Mouse (Mus musculus) cortical plate, adult 2 months (tissue): Measurements from ENCODE around the gene Vsnl1.

Source experiments
- CTCF ChIP-seq: fragments of 200-500 bp; IDR thresholded peaks from 2 replicates; pipeline ENCODE4 v1.5.1; 2011; ENCODE audit warnings: mild to moderate bottlenecking, control low read depth, low read length; ENCODE audit not compliant: insufficient read depth; ENCODE audit errors: extremely low read depth
- POLR2A ChIP-seq: fragments of 200-500 bp; IDR thresholded peaks from 2 replicates; pipeline ENCODE4 v1.6.1; 2011; ENCODE audit warnings: mild to moderate bottlenecking, low read length, control low read depth; ENCODE audit not compliant: insufficient read depth; ENCODE audit errors: extremely low read depth

DNA sequence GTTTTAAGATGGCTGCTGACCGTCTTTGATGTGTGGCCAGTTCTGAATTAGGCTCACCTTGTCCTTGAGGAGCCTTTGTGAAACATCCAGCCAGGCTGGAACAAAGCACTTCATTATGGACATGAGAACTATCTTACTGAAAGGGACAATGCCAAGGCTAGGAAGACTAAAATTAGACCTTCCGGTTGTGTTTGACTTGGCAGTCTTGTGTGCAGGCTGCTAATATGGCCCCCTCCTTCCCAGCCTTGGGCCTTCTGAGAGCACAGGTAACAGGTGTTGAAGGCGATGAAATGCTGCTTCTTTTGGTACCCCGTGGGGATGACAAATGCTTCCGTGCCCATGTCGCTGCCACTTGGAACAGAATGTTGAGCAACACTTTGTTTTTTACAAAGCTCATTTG, 37.6 kb downstream of the Vsnl1 start:
- TF ChIP-seq POLR2A, result no peak
- TF ChIP-seq CTCF, result no peak
